Mouse (Mus musculus): ENCODE measurements around the gene Kmt5c.

Gene Kmt5c

GRCm38 (mm10) chr7:4746326-4746980 lies 6.5 kb downstream of the Kmt5c start:
- DNase-seq (ENCODE audit: extremely low spot score, low spot score) = no peak

DNA sequence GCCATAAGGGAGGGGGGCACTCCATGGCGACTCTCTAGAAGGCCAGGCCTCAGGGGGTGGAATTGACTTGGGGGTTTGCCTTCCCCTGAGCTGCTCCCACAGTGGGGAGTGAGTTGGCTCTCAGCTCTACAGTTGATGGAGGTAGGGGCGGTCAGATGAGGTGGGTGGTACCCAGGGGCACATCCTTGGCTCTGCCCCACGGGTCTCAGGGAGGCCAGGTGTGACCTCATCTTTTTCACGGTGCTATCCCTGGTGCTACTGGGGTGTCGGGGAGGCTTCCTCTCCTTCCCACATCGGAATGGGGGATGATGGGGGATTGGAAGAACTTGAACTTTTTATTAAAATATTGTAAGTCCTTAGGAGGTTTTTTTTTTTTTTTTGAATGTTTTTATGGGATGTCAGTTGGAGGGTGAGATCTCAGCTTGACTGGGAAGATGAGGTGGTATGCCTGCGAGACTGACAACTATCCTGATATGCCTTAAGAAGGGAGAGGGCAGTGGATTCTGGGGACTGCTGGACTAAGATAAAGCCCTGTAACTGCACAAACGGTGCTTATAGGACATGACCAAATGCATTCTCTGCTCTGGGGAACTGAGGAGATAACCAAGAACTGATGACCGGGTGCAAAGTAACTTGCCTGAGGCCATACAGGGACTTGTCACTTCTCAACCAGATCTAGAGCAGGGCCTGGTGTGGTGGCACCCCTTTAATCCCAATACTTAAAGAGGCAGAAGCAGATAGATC lies 7.4 kb downstream of the Kmt5c start:
- DNase-seq (ENCODE audit: extremely low spot score, low spot score) = no peak

GRCm38 (mm10) chr7:4748321-4748720 lies 8.4 kb downstream of the Kmt5c start:
- no peak for DNase-seq (ENCODE audit: extremely low spot score, low spot score)

DNA sequence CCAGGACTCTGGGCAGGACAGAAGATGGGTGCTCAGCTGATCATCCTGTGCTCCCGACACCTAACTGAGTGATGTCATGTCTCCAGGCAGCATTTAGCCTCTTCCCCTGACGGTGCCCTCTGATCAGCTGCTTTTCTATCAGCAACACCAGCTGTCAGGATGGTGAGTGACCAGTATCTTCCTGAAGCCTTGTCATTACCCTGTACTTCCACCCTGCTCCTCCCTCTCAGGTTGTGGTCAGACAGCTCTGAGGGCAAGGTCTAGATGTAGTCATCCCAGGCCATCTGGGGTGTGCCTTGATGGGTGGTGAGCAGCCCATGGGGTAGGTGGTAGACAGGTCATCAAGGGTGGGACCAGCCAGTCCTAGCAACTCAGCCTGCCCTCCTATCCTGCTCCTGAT lies 9.3 kb downstream of the Kmt5c start:
- no peak for DNase-seq (ENCODE audit: extremely low spot score, low spot score)

- DNase-seq (ENCODE audit: extremely low spot score, low spot score) = peak; percentile 31
Observed at GRCm38 (mm10) chr7:4751971-4752820, 12.3 kb downstream of the Kmt5c start.

DNA sequence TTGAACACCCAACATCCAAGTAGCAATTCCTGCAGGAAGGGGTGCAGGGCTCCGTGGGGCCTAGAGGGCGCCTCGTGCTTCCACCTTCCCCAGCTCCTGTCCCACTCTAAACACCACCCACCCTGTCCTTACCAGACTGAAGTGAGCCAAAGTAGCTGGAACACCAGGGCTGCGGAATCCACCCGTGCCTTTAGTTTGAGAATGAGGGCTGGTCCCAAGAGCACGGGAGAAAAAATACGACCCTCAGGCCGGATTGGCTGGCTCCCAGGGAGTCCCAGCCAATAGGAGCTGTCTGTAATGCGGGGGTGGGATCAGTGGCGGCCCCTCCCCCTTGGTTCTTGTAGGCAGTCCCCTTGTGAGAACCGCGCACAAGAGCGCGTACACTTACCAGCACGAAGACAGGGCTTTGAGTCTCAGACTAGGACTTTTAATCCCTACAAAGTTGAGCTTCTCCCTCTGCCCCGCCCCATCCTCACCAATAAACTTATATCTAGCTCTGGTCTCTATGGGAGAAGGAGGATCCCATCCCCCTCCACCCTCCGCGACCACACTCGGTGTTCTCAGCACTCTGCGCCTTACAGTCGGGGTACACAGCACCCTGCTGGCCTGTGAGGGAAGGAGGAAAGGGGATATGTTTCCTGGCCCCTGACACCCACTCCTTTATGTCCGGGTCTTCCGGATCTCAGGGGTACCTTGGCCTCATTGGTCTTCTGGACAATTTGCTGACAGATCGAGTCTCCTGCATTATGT lies 13.1 kb downstream of the Kmt5c start, which contains the start of gene Cox6b2:
TSS of gene Cox6b2 (minus strand) at position 274 of the 750 bp plus-strand sequence.
- peak; percentile 84 for DNase-seq (ENCODE audit: extremely low spot score, low spot score)

- DNase-seq (ENCODE audit: extremely low spot score, low spot score) = no peak
Observed at GRCm38 (mm10) chr7:4759670-4760069, 19.8 kb downstream of the Kmt5c start.

- no peak for DNase-seq (ENCODE audit: extremely low spot score, low spot score)
Observed at GRCm38 (mm10) chr7:4764946-4765710, 25.2 kb downstream of the Kmt5c start.

DNA sequence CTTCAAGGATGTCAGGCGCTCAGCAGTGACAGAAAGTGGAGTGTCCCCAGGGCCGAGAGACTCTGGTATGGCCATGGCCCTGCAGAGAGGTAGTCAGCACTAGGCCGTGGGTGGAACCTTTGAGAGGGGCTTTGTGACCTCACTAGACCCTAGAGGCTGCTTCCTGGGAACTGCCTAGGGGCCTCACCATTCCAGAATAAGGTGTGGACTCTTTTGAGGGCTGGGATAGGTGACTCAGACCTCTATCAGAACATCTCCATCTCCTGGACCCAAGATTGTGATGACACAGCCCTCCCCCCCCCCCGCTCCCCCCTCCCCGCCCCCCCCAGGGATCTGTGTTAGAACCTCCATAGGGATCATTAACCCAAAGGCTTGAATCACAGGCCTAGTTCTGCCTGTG lies 31.3 kb downstream of the Kmt5c start, which contains the start of gene Fam71e2:
TSS of gene Fam71e2 (minus strand) at position 101 of the 400 bp plus-strand sequence.
- no peak for DNase-seq (ENCODE audit: extremely low spot score, low spot score)

DNA sequence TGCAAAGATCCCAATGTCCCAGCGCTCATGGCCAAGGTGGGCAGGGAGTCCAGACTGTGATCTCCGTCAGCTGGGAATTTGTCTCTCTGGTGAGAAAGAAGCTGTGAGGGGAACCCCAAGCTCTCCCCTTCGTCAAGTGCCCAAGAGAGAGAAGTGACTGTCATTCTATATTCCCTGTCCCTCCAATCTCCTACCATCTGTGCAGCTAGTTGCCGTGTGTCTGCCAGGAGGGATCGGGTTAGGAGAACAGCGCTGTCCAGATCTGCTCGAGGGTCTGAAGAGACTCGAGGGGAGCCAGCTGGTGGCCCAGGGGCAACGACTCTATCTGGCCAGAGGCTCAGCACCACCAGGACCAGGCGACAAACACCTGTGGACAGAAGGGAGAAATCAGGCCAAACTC lies 36.2 kb downstream of the Kmt5c start:
- DNase-seq (ENCODE audit: extremely low spot score, low spot score) = no peak

DNA sequence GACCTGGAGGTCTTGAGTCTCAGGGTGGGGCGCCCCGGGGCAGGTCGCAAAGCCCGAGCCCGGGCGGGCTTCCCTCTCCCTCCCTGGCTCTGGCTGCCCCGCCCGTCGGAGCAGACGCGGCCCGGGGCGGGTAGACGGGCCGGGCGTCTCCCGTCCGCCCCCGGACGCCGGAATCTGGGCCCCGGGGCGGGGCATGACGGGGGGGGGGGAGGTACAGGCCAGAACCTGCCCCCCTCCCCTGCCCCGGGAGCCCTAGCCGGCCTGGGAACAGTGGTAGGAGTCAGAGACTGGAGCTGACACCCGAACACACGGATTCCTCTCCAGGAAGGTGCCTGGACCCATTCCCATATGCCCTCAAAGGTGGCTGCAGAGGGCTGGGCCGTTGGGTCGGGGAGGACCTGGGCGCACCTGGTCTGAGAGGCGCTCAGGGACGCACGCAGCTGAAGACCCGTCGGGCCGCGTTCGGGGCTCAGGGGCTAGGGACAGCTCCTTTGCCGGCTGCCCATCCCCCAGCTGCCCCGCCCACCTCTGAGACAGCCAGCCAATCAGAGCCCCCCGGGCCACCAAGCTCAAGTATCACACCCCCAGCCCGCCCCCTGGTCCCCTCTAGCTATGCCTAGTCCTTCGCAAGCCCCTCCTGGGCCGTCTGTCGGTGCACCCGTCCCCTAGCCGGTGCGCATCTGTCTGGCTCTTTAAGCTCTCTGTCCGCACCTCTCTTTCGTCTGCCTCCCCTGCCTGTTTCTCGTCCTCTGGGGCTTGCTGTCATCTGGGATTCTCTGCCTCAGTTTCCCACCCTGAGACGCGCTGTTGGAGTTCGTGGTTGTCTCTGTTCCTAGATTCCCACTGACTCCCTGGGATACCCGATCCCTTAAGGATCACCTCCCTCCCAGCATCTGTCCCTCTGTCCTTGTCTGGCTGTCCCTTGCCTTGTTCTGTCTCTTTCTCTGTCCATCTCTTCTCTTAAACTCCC lies 37.2 kb downstream of the Kmt5c start:
- DNase-seq (ENCODE audit: extremely low spot score, low spot score) = peak; percentile 84

DNA sequence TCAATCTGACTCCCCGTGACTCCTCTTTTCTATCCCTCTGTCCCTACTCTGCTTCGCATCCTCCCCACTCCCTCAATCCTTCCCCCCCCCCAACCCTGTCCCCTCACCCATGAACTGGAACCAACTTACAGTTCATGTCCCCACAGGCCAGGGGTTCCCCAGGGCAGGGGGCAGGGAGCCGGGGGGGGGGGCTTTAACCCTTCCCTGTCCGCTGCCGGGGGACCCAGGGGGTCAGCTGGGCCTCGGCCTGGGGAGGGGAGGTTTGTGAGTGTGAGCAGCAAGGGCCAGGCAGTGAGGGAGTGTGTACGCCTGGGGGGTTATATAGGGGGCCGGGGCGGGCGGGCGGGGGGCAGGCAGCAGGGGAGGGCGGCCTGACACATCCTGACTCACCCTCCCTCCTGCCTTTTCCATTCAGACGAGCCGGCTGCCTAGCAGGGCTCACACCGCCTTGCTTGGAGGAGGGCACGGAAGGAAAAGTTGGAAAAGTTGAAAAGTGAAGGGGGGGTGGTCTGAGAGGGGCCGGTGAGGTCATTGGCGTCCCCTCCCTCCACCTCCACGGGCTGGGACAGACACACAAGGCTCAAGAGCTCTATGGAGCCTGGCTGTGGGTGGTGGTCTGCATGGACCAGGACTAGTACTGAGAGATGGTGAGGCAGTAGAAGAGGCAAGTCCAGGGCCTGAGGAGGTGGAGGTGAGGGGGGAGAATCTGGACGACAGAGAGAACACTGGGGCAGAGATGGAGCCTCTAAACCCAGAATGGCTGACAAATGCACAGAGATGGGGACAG lies 38.1 kb downstream of the Kmt5c start:
- DNase-seq (ENCODE audit: extremely low spot score, low spot score) = no peak

GRCm38 (mm10) chr7:4779921-4780320 lies 40.0 kb downstream of the Kmt5c start:
- no peak for DNase-seq (ENCODE audit: extremely low spot score, low spot score)

DNA sequence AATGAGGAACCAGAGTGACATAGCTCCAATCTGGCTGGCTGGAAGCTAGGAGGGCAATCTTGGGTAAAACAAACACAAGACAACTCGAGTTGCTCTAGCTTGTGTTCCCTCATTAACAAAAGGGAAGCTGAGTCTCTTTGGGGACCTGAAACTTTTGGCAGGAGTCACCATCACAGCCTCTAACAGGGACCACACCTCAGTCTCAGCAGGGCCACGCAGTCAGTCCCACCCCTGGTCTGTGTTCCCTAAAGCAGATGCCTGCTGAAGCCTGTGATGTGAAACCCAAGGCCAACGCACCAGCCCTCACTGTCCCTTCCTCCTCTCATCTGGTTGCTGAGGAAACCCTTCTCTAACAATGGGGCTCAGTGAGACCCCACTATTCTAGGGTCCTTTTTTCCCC lies 42.2 kb downstream of the Kmt5c start:
- no peak for DNase-seq (ENCODE audit: extremely low spot score, low spot score)

GRCm38 (mm10) chr7:4782759-4783158 lies 42.8 kb downstream of the Kmt5c start, which contains the start of the genes Il11 and Tmem190:
Il11 (minus strand) TSS chr7:4782859.
Tmem190 (plus strand) TSS chr7:4782937.
- DNase-seq (ENCODE audit: extremely low spot score, low spot score) = no peak

- DNase-seq (ENCODE audit: extremely low spot score, low spot score) = no peak
Observed at GRCm38 (mm10) chr7:4783667-4784268, 43.9 kb downstream of the Kmt5c start.

DNA sequence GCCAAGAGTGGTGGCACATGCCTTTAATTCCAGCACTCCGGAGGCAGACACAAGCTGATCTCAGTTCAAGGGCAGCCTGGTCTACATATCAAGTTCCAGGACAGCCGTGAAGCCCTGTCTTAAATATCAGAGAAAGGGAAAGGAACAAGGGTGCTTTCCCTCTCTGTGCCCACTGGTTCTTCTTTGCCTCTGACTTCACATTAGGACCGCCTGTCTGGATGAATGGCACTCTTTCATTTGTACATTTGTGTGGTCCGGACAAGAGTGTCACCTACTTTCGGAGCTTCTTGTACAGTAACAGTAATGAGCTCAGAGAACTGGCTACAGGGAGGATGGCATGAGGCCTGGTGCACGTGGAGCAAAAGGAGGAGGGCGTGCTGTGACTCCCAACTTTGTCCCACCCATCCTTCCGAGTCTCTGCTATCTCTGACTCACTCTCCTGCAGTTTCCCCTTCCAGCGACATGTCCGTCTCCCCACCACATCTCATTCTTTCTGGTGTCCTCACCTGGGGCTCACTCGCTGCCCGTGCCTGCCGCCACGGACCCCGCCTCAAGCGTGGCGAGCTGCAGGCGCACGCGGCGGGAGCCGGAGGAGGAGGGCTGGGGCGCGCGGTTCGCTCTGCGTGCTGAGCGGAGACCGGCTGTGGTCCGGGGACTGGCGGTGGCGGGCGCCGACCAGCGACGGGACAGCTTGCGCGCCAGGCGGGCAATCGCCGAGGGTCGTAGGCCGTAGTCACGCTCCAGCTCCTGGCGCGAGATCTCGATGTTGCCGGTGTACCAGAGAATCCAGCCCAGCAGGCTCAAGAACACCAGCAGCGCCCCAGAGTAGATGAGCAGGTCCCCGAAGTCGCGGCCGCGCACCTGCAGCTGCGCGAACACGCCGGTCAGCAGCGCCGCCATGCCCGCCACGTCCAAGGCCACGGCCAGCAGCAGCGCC lies 48.9 kb downstream of the Kmt5c start:
- DNase-seq (ENCODE audit: extremely low spot score, low spot score) = peak; percentile 81

All from neural tube, embryonic 10.5 days (tissue).